Mouse (Mus musculus) megakaryocyte, embryonic 14.5 days (primary cell): Measurements from ENCODE around the gene Smarca4.

Source experiments
- FLI1 ChIP-seq: IDR thresholded peaks from 2 replicates; pipeline ENCODE4 v1.6.1; 2012; ENCODE audit warnings: low read length, inconsistent platforms, mixed read lengths
- GATA1 ChIP-seq: IDR thresholded peaks from 3 replicates; pipeline ENCODE4 v1.6.1; 2012; ENCODE audit warnings: mixed read lengths, low read length, inconsistent platforms, borderline replicate concordance

DNA sequence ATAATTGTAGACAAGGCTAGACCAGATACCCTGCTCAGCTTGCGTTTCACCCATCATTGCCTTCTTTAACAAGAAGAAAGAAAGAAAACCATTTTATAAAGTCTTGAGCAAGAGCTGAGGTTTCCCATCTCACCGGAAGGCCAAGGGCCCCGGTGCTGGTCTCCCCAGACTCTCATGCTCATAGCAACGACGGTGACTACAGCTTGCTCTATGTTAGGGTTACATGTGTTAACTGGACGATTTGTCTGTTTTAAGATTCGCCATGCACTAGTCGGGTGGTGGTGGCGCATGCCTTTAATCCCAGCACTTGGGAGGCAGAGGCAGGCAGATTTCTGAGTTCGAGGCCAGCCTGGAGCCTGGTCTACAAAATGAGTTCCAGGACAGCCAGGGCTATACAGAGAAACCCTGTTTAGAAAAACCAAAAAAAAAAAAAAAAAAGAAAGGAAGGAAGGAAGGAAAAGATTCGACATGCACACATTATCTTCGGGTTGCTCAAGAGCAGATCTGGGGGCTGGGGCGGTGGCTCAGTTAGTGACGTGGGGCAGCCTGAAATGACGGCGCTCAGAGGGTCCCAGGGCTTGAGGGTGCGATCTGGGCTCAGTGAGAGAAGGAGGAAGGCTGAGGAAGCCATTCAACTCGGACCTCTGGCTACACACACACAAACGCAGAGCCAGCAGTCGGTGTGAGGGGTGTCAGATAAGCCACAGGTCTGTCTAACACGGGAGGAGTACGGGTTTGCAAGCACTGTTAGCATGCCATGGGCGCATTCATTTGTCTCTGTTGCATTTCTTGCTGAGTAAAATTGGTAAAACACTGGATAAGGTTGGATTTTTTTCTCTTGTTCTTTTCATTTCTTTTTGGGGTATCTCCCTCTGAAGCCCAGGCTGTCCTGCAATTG lies 109.5 kb downstream of the Smarca4 start:
- TF ChIP-seq GATA1 (no peak), FLI1 (no peak)
